Mouse (Mus musculus) CD4-positive helper T cell, adult 2 months (primary cell): ENCODE measurements around the gene Fmnl3.
A peak's percentile ranks its signal among the peaks of the same experiment; 100 is the strongest.

Source experiments
- DNase-seq: peaks from one replicate; pipeline ENCODE4 v3.0.0-alpha.2; 2012; ENCODE audit warnings: low read depth, missing footprints, low spot score

The Fmnl3 gene

GRCm38 (mm10) chr15:99370259-99370691, at the start of gene Fmnl3:
TSS of gene Fmnl3 (minus strand) at chr15:99370482.
- DNase-seq = peak; percentile 97

DNA sequence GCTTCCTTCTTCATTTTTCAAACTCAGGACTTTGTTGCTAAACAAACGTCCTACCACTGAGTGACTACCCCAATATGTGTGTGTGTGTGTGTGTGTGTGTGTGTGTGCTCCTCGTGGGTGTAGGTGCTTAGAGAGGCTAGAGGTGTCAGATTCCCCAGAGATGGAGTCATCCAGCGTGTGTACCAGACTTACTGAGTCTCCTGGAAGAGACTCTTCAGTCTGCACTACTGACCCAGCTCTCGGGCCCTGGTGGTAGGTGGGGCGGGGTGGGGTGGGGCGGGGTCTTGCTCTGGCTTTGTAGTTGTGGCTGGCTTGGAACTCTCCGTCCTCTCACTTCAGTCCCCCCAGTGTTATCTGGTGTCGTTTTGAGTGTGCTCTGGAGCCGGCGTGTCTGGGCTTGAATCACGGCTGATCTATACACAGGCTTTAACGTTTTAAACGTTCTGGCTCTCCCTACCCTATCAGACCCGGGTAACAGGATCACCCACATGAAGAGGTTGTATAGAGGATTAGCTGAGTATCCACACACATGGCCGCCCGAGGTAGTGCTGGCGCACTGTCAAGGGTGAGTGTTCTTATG, 47.5 kb upstream of the Fmnl3 start:
- DNase-seq = no peak

GRCm38 (mm10) chr15:99416957-99417356, 46.7 kb upstream of the Fmnl3 start:
- no peak for DNase-seq

DNA sequence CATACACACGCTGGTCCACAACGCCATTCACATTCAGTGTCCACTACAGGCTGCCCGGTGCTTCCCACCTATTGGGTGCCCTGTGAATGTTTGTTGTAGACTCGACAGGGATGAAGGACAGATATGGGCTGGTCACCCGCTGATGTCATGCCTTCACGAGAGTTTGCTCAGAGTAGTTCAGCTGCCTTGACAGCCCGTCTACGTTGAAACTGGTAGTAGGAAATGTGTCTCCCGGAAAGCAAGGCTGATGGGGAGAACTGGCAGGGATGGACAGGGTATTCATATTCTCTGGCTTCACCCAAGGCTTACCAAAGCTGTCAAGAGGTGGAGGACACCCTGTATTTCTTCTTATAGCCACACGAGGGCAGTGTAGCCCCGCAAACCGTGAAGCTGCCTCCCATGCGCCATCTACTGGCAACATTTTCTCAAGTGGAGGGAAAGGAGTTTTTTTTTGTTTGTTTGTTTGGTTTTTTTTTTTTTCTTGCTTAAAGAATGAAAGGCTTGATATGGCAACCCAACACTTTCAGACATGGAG, 46.1 kb upstream of the Fmnl3 start:
- DNase-seq = peak; percentile 90

- DNase-seq = peak; percentile 79
Observed at GRCm38 (mm10) chr15:99415793-99416192, 45.5 kb upstream of the Fmnl3 start.

DNA sequence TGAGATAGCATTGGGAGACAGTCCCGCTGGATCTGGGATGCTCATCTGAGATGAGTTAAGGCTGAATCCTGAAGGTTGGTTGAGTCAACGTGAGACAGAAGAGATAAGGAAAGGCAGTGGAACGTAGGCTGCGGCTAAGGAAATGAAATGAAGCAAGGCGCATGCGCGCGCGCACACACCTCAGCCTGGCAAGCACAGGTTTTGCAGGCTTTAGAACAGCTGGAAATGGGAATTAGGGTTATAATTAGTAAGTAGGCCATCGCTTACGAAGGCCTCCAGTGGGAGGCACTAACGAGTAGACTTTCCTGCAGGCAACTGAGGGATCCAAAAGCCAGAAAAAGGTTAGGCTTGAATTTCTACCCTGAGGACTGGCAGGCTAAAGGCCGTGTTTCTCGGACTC, 41.5 kb upstream of the Fmnl3 start:
- no peak for DNase-seq

- no peak for DNase-seq
Observed at GRCm38 (mm10) chr15:99408845-99409244, 38.6 kb upstream of the Fmnl3 start.

- no peak for DNase-seq
Observed at GRCm38 (mm10) chr15:99406986-99407570, 36.8 kb upstream of the Fmnl3 start.

DNA sequence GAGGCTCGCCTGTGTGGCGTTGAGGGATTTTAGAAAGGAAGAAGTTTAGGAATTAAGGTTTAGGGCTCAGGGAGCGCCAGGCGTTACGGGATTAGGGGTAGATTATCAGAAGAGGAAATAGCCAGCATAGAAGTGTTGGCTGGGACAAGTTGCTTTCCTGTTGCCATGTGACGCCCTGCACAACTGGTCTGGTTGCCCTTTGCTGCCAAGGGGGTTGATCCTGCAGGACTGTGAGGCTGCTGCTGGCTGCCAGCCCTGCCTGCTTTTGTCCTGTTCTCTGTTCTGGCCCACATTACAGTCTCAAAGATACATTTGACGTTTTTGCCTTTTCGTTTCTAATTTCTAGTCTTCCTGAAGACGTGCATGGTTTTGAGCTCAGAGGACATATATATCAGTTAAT, 34.9 kb upstream of the Fmnl3 start:
- no peak for DNase-seq

- no peak for DNase-seq
Observed at GRCm38 (mm10) chr15:99403159-99403889, 33.0 kb upstream of the Fmnl3 start.

- no peak for DNase-seq
Observed at GRCm38 (mm10) chr15:99400602-99401001, 30.3 kb upstream of the Fmnl3 start.

GRCm38 (mm10) chr15:99399503-99400245, 29.4 kb upstream of the Fmnl3 start:
- no peak for DNase-seq

GRCm38 (mm10) chr15:99397622-99398021, 27.3 kb upstream of the Fmnl3 start:
- DNase-seq = no peak

DNA sequence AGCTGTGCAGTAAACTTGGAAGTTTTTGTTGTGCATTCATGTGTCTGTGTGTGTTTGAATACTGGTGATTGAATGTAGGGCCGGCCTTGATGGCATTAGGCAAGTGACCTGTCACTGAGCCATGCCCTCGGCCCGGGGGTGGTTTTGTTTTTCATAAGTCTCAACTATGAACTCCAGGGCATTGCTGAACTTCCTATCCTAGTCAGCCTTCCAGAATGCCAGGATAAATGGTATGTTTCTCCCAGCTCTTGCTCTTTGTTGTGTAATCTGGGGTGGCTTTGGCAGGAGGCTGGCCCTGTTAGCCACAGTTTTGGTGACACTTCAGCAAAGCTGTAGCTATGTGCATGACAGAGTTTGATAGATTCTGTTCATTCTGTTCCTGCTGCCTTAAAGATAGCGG, 26.6 kb upstream of the Fmnl3 start:
- DNase-seq = no peak

DNA sequence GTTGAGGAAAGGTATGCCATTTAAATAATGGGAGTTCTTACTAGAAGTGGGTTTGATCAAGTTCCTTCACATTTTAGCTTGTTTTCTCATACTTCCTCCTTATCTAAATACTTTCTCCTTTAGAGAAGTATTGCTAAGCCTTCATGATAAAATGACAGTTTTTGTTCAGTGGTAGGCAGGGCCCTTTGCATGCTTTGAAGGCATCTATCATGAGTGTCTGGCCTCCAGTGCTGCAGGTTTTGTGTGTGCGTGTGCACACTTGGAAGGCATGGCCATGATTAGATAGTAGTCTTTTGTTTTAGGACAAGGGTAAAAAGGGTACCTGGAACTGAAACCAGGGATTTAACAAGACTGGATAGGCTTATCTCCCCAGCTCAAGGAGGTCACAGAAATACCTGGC, 26.2 kb upstream of the Fmnl3 start:
- DNase-seq = no peak

DNA sequence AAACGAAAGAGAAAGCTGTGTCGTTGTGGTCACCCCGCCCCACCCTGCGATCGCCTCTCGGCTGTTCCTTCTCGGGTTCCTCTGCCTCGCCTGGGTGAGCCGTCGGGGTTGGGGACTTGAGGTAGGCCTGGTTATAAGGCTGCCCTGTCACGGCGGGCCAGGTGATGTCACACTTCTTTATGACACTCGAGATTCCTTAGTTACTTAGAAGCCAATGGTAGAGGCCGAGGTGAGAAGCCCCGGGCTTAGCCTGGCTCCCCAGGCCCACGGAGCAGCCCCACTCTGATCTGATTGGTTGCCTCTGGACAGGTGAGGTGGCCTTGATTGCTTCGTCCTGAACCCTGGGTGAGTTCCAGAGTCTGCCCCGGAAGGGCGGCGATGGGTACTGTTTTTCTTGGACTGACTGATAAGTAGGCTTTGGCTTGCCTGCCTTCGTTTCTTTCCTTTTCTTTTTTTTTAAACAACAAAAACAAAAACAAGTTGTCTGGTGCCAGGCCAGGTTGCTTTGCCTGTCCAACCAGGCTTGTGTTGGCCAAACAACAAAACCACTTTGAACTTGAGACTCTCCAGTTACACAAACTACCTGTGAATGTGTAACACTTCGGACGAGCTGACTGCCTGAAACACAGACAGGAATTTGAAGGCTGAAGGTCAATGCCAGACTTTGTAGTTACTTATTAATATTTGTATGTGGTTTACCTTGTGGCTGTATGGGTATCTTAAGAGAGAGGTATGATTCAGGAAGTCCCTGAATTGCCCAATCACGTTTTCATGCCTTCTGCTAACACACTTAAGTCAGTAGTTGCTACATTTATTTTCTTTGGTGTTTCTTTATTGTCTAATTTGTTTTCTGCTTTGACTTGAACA, 23.3 kb upstream of the Fmnl3 start:
- peak; percentile 35 for DNase-seq

- peak; percentile 100 for DNase-seq
Observed at GRCm38 (mm10) chr15:99392486-99393385, 22.5 kb upstream of the Fmnl3 start, which contains the start of gene Tmbim6. TSS of gene Tmbim6 (plus strand) at chr15:99392882.

GRCm38 (mm10) chr15:99391975-99392374, 21.7 kb upstream of the Fmnl3 start:
- DNase-seq = no peak

GRCm38 (mm10) chr15:99390472-99391401, 20.5 kb upstream of the Fmnl3 start:
- no peak for DNase-seq
